Mouse (Mus musculus) E14TG2a.4 (cell line): ENCODE data around the gene Thra.
A peak's percentile ranks its signal among the peaks of the same experiment; 100 is the strongest.

Experiments used
- H3K27me3 ChIP-seq: 2 replicates; pipeline ENCODE4 v1.6.1; 2014; ENCODE audit warnings: low read length, control low read depth; ENCODE audit not compliant: insufficient read depth
- H3K36me3 ChIP-seq: 2 replicates; pipeline ENCODE4 v1.6.1; 2014; ENCODE audit warnings: low read length, control low read depth; ENCODE audit not compliant: insufficient read depth
- H3K4me1 ChIP-seq: replicated peaks from 2 replicates; pipeline ENCODE4 v1.6.1; 2014; ENCODE audit warnings: low read depth, low read length, control low read depth
- H3K4me3 ChIP-seq: replicated peaks from 2 replicates; pipeline ENCODE4 v1.5.1; 2014; ENCODE audit warnings: mild to moderate bottlenecking, low read length
- H3K9me3 ChIP-seq: 2 replicates; pipeline ENCODE4 v1.6.1; 2014; ENCODE audit warnings: low read length, control low read depth
- CTCF ChIP-seq: conservative IDR thresholded peaks from 2 replicates; pipeline ENCODE4 v1.5.1; 2014; ENCODE audit warnings: low read length
- NANOG ChIP-seq: IDR thresholded peaks from 2 replicates; pipeline ENCODE4 v1.6.1; 2014; ENCODE audit warnings: borderline replicate concordance, low read length, mixed read lengths
- POU5F1 ChIP-seq: IDR thresholded peaks from 2 replicates; pipeline ENCODE4 v1.6.1; 2014; ENCODE audit warnings: low read length, borderline replicate concordance

Thra gene

DNA sequence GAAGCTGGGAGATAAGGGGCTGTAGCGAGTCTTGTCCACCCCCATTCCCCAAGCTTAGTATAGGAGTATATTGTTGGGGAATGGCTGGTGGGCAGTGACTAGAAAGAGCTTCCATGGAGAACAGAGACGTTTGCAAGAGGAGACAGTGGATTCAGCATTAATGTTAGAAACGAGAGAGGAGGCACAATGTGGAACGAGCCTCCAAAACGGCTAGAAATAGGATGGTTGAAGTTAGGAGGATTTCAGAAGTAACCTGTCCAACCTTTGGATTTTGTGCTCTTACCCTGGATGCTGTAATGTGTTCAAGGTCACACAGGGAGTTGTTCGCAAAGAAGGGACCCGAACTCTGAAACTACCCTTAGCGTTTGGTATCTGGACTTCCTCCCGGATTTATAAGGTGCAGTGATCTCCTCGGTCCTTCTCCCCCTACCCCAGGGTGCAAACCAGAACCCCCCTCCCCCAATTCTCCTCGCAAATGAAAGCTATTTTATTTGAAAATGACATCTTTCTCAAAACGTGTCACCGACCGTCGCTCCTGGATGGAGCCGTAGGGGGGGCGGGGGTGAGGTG is 698 bp downstream of the Thra start:
- peak overlapping the region; percentile 86 for H3K4me3 ChIP-seq
- H3K36me3 ChIP-seq: no peaks in the 10 kb centered on the region
- H3K4me1 ChIP-seq: peaks cover 78% of the 10 kb centered on the region
- TF ChIP-seq NANOG: no peak
- no peak for TF ChIP-seq CTCF
- TF ChIP-seq POU5F1: no peak
- peaks cover 12% of the 10 kb centered on the region for H3K27me3 ChIP-seq
- H3K9me3 ChIP-seq: no peaks in the 10 kb centered on the region

DNA sequence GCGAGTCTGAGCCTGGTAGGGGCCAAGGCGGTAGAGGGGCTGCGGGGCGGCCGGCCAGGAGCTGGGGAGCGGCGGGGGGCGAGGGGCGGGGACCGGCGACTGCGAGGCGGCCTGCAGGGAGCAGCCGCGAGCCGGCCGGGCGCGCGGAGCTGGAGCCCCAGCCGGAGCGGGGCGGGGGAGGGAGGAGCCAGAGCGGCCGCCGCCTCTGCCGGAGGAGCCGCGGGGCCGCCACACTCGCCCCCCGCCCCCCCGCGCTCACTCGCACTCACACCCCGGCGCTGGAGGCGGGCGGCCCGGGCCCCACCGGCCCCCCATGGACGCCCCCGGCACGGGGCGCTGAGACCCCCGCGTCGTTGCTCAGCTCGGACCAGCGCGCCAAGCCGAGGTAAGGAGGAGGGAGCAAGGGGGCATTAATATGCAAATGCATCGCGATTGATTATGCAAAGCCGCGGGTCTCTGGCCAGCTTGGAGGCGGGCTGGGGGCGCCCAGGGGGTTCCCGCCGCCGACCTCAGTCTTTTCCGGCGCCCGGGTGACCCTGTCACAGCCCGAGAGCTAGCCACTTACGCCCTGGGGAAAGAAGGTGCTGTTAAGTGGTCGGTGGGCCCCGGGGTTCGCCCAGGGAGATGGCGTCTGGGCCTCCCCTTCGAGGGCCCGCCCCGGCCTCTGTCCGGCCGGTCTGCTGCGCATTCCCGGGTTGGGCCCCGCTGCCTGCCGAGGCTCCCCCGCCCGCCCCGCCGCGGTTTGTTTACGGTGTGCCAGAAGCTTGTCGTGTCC is 1.4 kb downstream of the Thra start:
- Histone ChIP-seq H3K36me3 (no peaks in the 10 kb centered on the region), H3K9me3 (no peaks in the 10 kb centered on the region), H3K4me1 (peaks cover 84% of the 10 kb centered on the region), H3K27me3 (peaks cover 14% of the 10 kb centered on the region), H3K4me3 (peak overlapping the region; percentile 86)
- TF ChIP-seq NANOG (no peak), POU5F1 (peak; percentile 72; the same call in 1 of the 2 replicates)

DNA sequence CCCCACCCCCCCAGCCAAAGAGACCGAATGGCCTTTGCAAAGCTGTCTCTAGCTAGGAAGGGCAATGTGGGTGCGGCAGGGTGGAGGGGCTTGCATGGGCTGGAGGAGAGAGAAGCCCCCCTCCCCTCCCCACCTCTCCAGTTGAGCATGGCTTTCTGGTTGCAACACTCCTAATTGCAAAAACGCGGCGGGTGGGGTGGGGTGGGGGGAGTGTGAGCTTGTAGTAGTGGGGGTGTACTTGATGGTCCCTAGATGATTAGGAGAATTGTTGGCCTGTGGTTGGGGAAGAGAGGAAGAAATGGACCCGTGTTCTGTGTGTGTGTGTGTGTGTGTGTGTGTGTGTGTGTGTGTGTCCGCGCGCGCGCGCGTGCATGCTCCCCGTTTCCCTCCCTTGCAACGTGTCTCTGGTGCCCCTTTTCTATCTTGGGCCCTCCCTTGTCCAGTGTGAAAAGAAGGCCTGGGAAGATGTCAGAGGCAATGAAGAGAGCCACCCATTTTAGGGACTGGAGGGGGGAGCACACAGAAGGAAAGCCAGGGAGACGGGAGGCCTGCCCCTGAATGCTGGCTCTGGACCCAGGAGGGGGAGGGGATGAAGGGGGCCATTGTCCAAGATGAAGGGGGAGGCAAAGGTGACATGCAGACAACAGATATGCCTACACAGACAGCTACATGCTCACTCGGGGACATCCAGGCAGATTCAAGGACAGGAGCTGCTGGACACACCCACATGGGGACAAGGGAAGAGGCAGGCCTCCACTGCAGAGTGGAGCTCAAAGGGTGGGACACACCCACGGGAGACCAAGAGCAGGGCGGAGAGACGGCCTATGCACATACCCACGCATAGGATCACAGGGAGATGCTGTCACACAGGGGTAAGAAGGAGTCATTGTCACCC is 2.2 kb downstream of the Thra start:
- TF ChIP-seq CTCF: no peak
- TF ChIP-seq NANOG: no peak
- TF ChIP-seq POU5F1: no peak
- peak overlapping the region; percentile 86 for H3K4me3 ChIP-seq

DNA sequence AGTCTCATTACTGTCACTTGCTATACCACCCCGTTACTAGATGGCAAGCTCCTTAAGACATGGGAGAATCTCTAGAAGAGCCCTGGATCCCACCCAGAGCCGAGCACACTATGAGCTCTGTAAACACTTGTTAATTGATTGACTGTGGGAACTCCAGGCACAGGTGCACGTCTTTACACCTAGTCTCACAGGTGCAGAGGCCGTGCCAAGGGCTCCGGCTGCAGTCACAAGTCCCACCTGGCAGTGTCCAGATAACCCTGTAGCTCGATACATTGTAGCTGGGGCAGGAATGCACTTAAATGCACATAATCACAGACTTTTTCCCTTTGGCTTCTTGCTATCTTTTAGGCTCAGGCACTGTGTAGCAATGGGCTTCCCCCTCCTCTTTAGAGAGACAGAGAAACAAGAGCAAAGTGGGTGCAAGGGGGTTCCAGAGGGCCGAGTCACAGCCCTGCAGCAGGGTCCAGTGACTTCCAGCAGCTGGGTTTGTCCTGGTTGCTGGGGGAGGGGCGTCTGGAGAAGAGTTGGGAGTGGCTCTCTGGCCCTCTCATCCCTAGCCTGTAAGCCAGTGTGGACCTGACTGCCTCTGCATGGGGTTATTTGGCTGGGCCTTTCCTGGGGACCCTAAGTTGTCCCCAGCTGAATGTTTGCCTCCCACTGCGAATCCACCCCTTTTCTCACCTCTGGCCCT is 3.4 kb downstream of the Thra start:
- peaks cover 90% of the 10 kb centered on the region for H3K4me1 ChIP-seq

More for the DNA sequence above, 2.2 kb downstream of the Thra start:
- H3K36me3 ChIP-seq: no peaks in the 10 kb centered on the region
- H3K4me1 ChIP-seq: peaks cover 90% of the 10 kb centered on the region
- H3K9me3 ChIP-seq: no peaks in the 10 kb centered on the region
- H3K27me3 ChIP-seq: peaks cover 15% of the 10 kb centered on the region

DNA sequence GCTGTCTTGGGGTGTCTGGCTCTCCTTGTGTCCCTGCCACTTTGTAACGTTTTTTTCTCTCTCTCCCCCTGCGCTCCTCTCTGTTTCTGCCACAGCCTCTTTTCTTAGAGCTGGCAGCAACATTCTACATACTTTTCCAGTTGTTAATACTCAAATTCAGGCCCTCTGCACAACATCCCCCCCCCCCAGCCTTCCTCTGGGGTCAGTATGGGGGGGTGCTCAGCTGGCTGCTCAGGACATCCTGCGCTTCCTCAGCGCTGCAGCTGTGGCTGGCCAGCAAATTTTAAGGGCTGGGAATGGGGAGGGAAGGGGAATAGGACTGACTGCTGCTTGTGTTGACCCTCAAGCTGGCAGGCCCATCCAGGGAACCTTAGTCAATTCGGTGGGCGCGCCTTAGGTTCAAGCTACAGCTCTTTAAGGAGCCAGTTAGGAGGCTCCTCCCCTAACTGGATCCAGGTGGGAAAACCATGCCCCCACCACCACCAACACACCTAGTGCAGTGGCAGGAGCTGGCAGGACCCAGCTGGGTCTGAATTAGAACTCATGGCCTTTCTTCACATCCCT is 4.1 kb downstream of the Thra start:
- peaks cover 20% of the 10 kb centered on the region for H3K27me3 ChIP-seq
- TF ChIP-seq POU5F1: no peak
- no peak for TF ChIP-seq CTCF
- no peak for TF ChIP-seq NANOG
- peak overlapping the region; percentile 23; the same call in 1 of the 2 replicates for H3K4me3 ChIP-seq
- H3K9me3 ChIP-seq: no peaks in the 10 kb centered on the region
- no peaks in the 10 kb centered on the region for H3K36me3 ChIP-seq
- H3K4me1 ChIP-seq: peaks cover 90% of the 10 kb centered on the region

More for the DNA sequence above, 3.4 kb downstream of the Thra start:
- peak overlapping the region; percentile 23; the same call in 1 of the 2 replicates for H3K4me3 ChIP-seq
- no peaks in the 10 kb centered on the region for H3K36me3 ChIP-seq
- H3K27me3 ChIP-seq: peaks cover 20% of the 10 kb centered on the region
- no peaks in the 10 kb centered on the region for H3K9me3 ChIP-seq
- TF ChIP-seq POU5F1 (no peak), NANOG (no peak), CTCF (no peak)

DNA sequence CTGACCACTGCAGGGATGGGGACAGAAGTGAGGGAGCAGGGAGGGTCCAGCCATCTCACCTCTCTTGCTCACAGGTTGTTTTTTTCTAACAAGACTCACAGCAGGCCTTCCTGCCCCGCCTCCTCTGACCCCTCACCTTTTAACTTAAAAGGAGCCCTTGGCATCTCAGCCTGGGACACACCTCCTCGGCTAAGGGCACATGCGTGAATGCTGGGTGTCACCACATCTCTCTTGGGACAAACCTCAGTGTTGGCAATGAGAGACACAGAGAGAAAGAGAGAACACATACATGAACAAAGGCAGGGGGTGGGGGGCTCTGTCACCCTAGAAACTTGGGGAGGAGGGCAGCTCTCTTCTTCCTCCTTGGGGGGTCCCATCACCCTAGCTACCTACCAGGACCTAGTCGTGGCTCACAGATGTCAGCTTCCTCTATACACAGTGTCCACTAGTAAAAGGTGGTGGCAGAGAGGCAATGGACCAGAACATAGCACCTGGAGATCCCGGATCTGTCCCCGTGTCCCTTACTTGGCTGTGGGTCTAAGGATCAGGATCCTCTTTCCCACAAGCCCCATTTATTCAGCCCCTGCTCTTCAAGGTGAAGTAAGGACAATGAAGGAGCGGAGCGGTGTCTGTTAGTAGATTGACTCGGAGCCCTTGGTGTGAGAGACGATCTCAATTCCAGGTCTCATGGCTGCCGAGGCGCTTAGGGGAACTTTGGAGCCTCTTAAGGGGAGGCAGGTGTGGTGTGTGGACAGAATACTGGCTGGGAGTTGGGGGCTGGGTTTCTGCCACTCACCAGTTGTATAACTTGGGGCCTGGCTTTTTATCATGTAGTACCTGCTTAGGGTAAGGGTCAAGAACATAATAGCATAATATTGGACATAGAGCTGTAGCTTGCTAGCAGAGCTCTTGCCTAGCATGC is 5.8 kb downstream of the Thra start:
- TF ChIP-seq POU5F1: no peak
- no peak for TF ChIP-seq CTCF
- no peak for TF ChIP-seq NANOG
- peak overlapping the region; percentile 20 for H3K4me3 ChIP-seq

More for the DNA sequence above, 5.8 kb downstream of the Thra start:
- Histone ChIP-seq H3K27me3 (peaks cover 23% of the 10 kb centered on the region), H3K9me3 (no peaks in the 10 kb centered on the region), H3K36me3 (no peaks in the 10 kb centered on the region), H3K4me1 (peaks cover 91% of the 10 kb centered on the region)
